Mouse (Mus musculus) limb, embryonic 12.5 days (tissue): ENCODE results near the gene Rph3a. TPM values are rescaled to one million over a fixed set of nuclear protein-coding genes. Genes with fewer than 3 reads are reported as not detected.
A peak's percentile ranks its signal among the peaks of the same experiment; 100 is the strongest.

ENCODE experiments used
- ATAC-seq: fragments of 200-750 bp; cut with Nextera tagmentation; 2 replicates; pipeline ENCODE4 v1.8.0; 2017; ENCODE audit warnings: low read depth, moderate TSS enrichment; ENCODE audit not compliant: insufficient number of reproducible peaks, insufficient read depth, low FRiP score, low TSS enrichment
- H3K27ac ChIP-seq: fragments of 300-500 bp; sonication (generic); 2 replicates; pipeline ENCODE4 v1.5.1; 2016; ENCODE audit warnings: mild to moderate bottlenecking, moderate library complexity
- H3K27me3 ChIP-seq: fragments of 300-500 bp; sonication (generic); 2 replicates; pipeline ENCODE4 v1.6.1; 2016; ENCODE audit warnings: mild to moderate bottlenecking, moderate library complexity
- H3K36me3 ChIP-seq: fragments of 300-500 bp; sonication (generic); 2 replicates; pipeline ENCODE4 v1.6.1; 2016; ENCODE audit warnings: mild to moderate bottlenecking, moderate library complexity
- H3K4me1 ChIP-seq: fragments of 300-500 bp; sonication (generic); replicated peaks from 2 replicates; pipeline ENCODE4 v1.6.1; 2016
- H3K4me2 ChIP-seq: fragments of 300-500 bp; sonication (generic); 2 replicates; pipeline ENCODE4 v1.6.1; 2016; ENCODE audit warnings: mild to moderate bottlenecking, moderate library complexity
- H3K4me3 ChIP-seq: fragments of 300-500 bp; sonication (generic); replicated peaks from 2 replicates; pipeline ENCODE4 v1.5.1; 2016; ENCODE audit warnings: mild to moderate bottlenecking
- H3K9ac ChIP-seq: fragments of 300-500 bp; sonication (generic); replicated peaks from 2 replicates; pipeline ENCODE4 v1.6.1; 2016; ENCODE audit warnings: mild to moderate bottlenecking, moderate library complexity
- H3K9me3 ChIP-seq: fragments of 300-500 bp; sonication (generic); 2 replicates; pipeline ENCODE4 v1.6.1; 2016; ENCODE audit warnings: mild to moderate bottlenecking, moderate library complexity
- WGBS: fragments of 180-500 bp; shearing (Covaris S2); methylation state at CpG from one replicate; pipeline ENCODE4 v1.1.7; 2016; 5-methylcytosine and 5-hydroxymethylcytosine counted together
- polyA plus RNA-seq: library from polyadenylated mRNA; unstranded; fragments of >200 nt; fragmentation: Nextera tagmentation; extraction: Ambion mirVana; gene quantifications from 2 replicates; pipeline ENCODE4 v1.2.1, GENCODE M21; 2016

Gene Rph3a
- polyA plus RNA-seq, 1 experiment from 2014 or later: not detected

DNA sequence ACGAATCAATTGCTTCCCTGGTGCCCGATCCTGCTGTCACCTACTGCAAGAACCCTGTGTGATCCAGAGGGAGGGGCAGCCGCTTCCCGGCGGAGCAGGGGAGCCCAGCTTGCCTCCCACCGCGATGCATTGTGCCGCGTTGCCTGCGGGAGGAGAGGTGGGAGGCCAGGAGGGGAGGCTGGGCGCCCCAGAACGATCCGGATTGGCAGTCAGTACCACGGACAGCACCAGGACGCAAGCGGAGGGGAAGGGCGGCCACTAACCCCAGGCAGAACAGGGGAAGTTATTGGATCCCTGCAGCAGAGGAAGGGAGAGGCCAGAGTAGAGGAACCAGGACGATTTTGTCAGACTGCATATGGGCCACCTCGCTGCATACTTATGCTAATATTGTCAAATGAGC, 486 bp downstream of the Rph3a start:
- H3K27me3 ChIP-seq: peaks cover 55% of the 10 kb centered on the region
- H3K4me3 ChIP-seq: no peak overlapping the region
- H3K27ac ChIP-seq: no peak overlapping the region
- no peaks in the 10 kb centered on the region for H3K36me3 ChIP-seq
- WGBS: under 1% methylated on average over 19 of the region's 19 CpGs
- H3K4me2 ChIP-seq: 0 out of 2 replicates have a peak overlapping the region, but pooled peaks have one; percentile 15
- H3K9me3 ChIP-seq: no peaks in the 10 kb centered on the region
- H3K9ac ChIP-seq: no peak overlapping the region
- H3K4me1 ChIP-seq: no peaks in the 10 kb centered on the region
- ATAC-seq: no peak

DNA sequence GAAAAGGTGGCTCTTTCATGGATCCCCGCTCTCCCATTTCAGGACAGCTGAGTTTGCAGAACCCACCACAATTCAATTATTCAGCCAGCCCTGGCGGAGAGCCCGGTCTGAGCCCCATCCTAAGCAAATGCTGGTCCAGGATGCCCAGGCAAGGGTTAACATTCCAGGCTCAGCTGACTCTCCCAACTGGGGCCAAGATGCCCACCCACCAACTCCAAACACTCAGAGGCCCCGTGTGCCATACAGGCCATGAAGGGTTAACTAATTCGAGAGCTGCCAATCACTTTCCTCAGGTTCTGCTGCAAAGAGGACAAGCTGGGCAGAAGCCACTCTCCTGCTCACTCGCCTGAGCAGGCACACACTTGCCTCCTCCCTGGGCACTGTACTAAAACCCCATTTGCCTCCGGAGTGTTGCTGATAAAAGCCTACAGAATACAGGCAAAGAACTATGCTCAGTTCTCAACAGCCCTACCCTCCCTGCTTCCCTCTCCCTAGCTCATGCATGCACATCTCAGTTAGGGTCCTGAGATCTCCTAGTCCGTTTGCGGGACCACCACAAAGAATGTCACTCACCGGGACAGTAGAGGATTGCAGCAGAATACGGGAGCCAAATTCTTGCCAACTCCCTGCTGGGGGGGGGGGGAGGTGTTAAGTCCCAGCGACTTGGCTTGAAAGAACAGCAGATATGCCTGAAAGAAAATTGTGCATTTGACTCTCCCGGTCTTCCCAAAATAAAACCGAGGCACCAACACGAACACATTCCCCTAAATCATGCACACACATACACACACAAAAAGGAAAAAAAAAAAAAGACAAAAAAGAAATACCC, 1.3 kb downstream of the Rph3a start:
- Histone ChIP-seq H3K9ac (no peak overlapping the region), H3K36me3 (no peaks in the 10 kb centered on the region), H3K27me3 (peaks cover 63% of the 10 kb centered on the region), H3K27ac (no peak overlapping the region), H3K4me1 (no peaks in the 10 kb centered on the region), H3K9me3 (no peaks in the 10 kb centered on the region), H3K4me2 (no peak overlapping the region), H3K4me3 (no peak overlapping the region)
- no peak for ATAC-seq
- 15% methylated on average over 15 of the region's 15 CpGs for WGBS

DNA sequence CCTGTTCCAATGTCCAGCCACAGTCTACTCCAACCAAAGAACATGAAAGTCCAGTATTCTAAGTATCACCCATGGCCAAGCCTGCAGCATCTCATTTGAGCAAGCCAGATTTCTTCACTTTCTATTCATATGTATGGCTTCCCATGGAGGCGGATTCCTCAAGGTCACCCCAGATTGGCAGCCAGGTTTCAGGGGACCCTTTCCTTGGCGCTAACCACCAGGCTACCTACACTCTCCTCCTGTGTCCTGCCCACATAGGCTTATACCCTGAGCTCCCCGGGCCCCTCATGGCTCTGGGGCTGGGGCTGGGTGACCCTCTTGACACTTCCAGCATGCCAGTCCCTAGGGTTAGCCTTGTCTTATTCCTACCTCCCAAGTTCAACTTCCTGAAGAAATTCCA, 2.3 kb downstream of the Rph3a start:
- WGBS: 76% methylated on average over 3 of the region's 3 CpGs
- Histone ChIP-seq H3K36me3 (no peaks in the 10 kb centered on the region), H3K9ac (no peak overlapping the region), H3K9me3 (no peaks in the 10 kb centered on the region), H3K27me3 (peaks cover 68% of the 10 kb centered on the region), H3K27ac (no peak overlapping the region), H3K4me2 (no peak overlapping the region), H3K4me1 (no peaks in the 10 kb centered on the region), H3K4me3 (no peak overlapping the region)
- no peak for ATAC-seq

DNA sequence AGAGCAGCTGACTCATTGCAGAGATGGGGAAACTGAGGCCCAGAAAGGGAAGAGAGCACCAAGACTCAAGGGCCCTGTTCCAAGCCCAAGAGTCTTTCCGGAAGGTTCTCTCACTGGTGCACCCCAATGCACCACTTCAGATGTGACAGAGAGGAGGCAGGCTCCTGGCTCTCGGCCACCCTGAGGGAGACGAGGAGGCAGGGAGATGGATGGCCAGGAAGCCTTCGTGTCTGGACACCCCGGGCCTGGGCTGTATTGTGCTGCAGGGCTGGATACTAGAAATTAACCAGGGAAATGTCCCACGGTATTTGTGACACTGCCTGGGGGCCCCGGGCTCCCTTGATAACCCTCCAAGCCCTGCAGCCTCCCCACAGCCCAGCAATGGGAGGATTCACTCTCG, 2.8 kb downstream of the Rph3a start:
- no peaks in the 10 kb centered on the region for H3K4me1 ChIP-seq
- H3K4me3 ChIP-seq: no peak overlapping the region
- no peak overlapping the region for H3K27ac ChIP-seq
- H3K9me3 ChIP-seq: no peaks in the 10 kb centered on the region
- no peaks in the 10 kb centered on the region for H3K36me3 ChIP-seq
- H3K27me3 ChIP-seq: peaks cover 67% of the 10 kb centered on the region
- no peak overlapping the region for H3K4me2 ChIP-seq
- no peak overlapping the region for H3K9ac ChIP-seq
- WGBS: 79% methylated on average over 8 of the region's 8 CpGs
- ATAC-seq: no peak

DNA sequence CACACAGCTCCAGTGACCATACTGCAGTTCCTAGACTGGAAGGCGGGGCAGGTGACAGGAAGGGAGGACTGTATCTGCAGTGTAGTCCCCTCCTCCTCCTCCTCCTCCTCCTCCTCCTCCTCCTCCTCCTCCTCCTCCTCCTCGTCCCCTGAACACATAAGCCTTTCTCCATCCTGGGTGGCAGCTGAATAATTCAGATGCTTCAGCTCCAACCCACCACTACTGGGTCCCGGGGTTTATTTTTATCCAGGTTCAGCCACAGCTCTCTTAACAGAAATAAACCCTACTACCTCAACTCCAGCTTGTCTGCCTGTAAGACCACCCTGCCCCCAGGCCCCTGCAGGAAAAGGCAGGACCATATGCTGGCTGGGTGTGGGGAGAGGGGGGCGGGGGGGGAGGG, 3.7 kb downstream of the Rph3a start:
- no peak overlapping the region for H3K4me3 ChIP-seq

DNA sequence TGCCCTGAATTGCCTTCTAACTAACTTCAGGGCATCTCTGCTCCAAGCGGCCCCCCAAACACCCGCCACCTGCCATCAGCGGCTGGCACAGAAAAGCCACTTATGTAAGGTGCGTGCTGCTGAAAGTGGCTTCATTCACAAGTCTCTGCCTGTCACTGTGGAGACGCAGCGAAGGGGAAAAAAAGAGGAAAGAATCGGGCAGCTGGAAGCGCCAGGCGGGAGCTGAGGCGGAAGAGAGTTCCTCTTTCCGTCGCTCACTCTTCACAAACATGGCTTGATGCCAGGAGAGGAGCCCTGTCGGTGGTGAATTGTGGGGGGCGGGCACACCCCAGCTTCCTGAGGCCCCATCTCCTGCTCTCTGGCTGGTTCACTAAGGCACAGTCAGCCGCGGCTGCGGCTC, 6.1 kb downstream of the Rph3a start:
- no peak overlapping the region for H3K4me2 ChIP-seq
- no peaks in the 10 kb centered on the region for H3K4me1 ChIP-seq
- H3K27me3 ChIP-seq: peaks cover 45% of the 10 kb centered on the region
- no peak overlapping the region for H3K4me3 ChIP-seq
- ATAC-seq: no peak
- H3K36me3 ChIP-seq: no peaks in the 10 kb centered on the region
- no peaks in the 10 kb centered on the region for H3K9me3 ChIP-seq
- no peak overlapping the region for H3K27ac ChIP-seq
- WGBS: 42% methylated on average over 17 of the region's 17 CpGs
- no peak overlapping the region for H3K9ac ChIP-seq

More for the DNA sequence above, 3.7 kb downstream of the Rph3a start:
- no peaks in the 10 kb centered on the region for H3K9me3 ChIP-seq
- peaks cover 63% of the 10 kb centered on the region for H3K27me3 ChIP-seq
- H3K27ac ChIP-seq: no peak overlapping the region
- no peaks in the 10 kb centered on the region for H3K36me3 ChIP-seq
- no peaks in the 10 kb centered on the region for H3K4me1 ChIP-seq
- 53% methylated on average over 3 of the region's 4 CpGs for WGBS
- ATAC-seq: no peak
- no peak overlapping the region for H3K4me2 ChIP-seq
- H3K9ac ChIP-seq: no peak overlapping the region

DNA sequence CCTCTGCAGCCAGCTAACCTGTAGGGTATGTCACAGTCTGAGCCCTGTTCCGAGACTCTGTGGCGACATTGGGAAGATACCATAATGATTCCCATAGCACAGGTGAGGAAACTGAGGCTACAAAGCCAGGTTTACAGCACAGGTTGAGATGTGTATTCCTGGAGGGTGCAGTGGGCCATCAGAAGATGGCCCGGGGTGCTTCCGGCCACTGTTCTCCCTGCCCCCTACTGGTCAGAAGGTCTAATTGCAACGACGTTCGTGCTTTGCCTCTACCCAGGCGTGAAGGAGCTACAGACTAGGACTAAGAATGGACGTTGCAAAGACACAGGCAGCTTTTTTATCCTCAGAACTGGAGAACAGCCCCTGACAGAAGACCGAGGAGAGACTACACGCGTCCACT, 10.3 kb downstream of the Rph3a start:
- no peaks in the 10 kb centered on the region for H3K9me3 ChIP-seq
- H3K27me3 ChIP-seq: peaks cover 21% of the 10 kb centered on the region
- no peak overlapping the region for H3K4me3 ChIP-seq
- no peak overlapping the region for H3K9ac ChIP-seq
- no peak overlapping the region for H3K4me2 ChIP-seq
- H3K36me3 ChIP-seq: no peaks in the 10 kb centered on the region
- no peaks in the 10 kb centered on the region for H3K4me1 ChIP-seq
- 40% methylated on average over 12 of the region's 12 CpGs for WGBS
- H3K27ac ChIP-seq: no peak overlapping the region
- ATAC-seq: no peak

DNA sequence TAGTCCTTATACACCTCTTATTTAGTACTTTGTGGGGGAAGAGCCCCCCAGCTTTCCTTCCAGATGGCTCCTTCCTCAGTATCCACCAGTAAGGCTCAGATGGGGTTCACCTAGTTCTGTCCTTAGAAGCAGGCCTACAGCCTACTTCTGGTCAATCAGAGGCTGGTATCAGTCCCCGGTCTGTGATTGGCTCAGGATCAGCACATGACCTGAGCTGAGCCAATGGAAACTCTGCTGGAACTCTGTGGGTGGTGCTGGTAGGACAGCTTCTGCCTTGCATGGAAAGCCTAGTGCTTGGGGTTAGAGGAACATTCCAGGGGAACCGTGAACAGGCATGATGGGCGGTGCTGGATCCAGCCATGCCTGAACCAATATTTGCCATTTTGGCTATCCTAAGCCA, 21.5 kb downstream of the Rph3a start:
- Histone ChIP-seq H3K36me3 (no peaks in the 10 kb centered on the region), H3K27ac (no peak overlapping the region), H3K4me3 (no peak overlapping the region), H3K4me1 (no peaks in the 10 kb centered on the region), H3K9ac (no peak overlapping the region), H3K9me3 (no peaks in the 10 kb centered on the region), H3K27me3 (no peaks in the 10 kb centered on the region), H3K4me2 (no peak overlapping the region)
- WGBS: 80% methylated on average over 3 of the region's 3 CpGs
- no peak for ATAC-seq

DNA sequence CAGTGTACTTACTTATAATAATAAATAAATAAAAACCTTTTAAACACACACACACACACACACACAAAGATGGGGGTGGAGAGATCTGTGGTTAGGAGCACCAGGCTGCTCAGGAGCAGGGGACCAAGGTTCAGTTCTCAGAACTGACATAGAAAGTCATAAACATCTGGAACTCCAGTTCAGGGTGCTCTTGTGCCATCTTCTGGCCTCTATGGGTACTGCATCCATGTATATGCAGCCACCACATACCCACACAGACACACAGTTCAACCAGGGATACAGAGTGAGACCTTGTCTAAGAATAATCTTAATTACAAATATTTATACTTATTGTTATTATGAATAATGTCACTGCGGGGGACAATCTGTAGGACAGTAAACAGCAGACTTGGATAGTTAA, 26.9 kb downstream of the Rph3a start:
- peaks cover 6% of the 10 kb centered on the region; the same call in 1 of the 2 replicates for H3K9me3 ChIP-seq
- H3K27me3 ChIP-seq: no peaks in the 10 kb centered on the region
- H3K27ac ChIP-seq: no peak overlapping the region
- H3K4me2 ChIP-seq: no peak overlapping the region
- no peak overlapping the region for H3K4me3 ChIP-seq
- ATAC-seq: no peak
- no peaks in the 10 kb centered on the region for H3K4me1 ChIP-seq
- H3K36me3 ChIP-seq: no peaks in the 10 kb centered on the region
- WGBS: 84% methylated on average over 1 of the region's 1 CpGs
- no peak overlapping the region for H3K9ac ChIP-seq

DNA sequence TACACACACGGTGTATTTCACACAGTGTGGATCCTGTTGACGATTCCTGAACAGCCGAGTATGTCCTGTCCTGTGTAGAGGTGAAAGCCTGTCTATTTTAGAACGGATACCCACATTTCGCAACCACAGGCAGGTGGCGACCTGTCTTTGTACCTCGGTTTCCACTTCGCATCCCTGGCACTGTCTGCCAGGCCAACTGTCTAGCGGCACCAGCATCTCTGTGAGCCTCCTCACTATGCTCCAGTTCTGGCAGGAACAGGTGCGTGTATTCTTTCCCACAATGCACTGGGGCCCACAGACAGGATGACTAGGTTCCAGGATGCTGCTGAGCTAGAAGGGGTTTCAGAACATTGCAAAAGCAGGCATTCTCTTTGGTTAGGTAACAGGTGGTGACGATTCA, 28.7 kb downstream of the Rph3a start:
- H3K4me2 ChIP-seq: no peak overlapping the region
- no peak overlapping the region for H3K27ac ChIP-seq
- no peaks in the 10 kb centered on the region for H3K36me3 ChIP-seq
- no peak overlapping the region for H3K4me3 ChIP-seq
- H3K4me1 ChIP-seq: no peaks in the 10 kb centered on the region
- 93% methylated on average over 11 of the region's 11 CpGs for WGBS
- no peak overlapping the region for H3K9ac ChIP-seq
- H3K9me3 ChIP-seq: peaks cover 6% of the 10 kb centered on the region; the same call in 1 of the 2 replicates
- no peaks in the 10 kb centered on the region for H3K27me3 ChIP-seq
- no peak for ATAC-seq

DNA sequence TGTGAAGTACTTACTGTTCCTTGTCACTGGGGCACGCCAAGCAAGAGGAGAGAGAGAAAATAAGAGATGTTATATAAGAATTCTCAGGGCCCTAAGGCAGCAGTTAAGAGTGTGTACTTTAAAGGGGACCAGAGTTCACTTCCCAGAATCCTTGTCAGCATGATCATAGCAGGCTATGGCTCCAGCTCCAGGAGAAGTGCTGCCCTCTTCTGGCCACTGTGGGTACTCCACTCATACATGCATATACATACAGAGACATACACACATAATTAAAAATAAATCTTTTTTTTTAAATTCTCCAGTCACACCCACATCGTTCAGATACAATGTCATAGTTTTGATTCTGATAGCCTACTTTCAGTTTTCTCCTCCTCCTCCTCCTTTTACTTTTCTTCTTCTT, 29.8 kb downstream of the Rph3a start:
- Histone ChIP-seq H3K4me3 (no peak overlapping the region), H3K9me3 (peaks cover 6% of the 10 kb centered on the region; the same call in 1 of the 2 replicates), H3K9ac (no peak overlapping the region), H3K4me1 (no peaks in the 10 kb centered on the region), H3K36me3 (no peaks in the 10 kb centered on the region), H3K4me2 (no peak overlapping the region), H3K27me3 (no peaks in the 10 kb centered on the region), H3K27ac (no peak overlapping the region)
- ATAC-seq: no peak
- WGBS: 92% methylated on average over 2 of the region's 2 CpGs

DNA sequence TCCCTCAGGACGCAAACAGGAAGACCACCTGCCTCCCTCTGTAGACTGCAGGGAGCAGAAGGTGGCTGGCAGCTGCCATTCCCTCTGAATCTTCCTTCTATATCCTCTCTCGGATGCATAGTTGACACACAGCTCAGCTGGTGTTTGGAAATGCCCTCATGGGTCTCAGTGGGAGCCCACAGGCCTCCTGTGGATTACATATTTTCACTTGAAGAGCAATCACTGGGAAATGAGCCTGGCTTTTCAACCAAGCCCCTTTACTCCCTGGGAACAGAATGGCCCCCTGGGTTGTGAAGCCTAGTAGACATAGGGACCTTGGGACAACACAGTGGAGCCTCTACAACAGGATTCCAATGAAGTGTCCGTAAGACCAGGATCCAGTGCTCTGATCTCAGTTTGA, 33.8 kb downstream of the Rph3a start:
- no peak overlapping the region for H3K4me3 ChIP-seq
- ATAC-seq: no peak
- 0 out of 2 replicates have a peak, but pooled peaks cover 2% of the 10 kb centered on the region for H3K27me3 ChIP-seq
- peaks cover 6% of the 10 kb centered on the region; the same call in 1 of the 2 replicates for H3K9me3 ChIP-seq
- H3K4me2 ChIP-seq: no peak overlapping the region
- 51% methylated on average over 3 of the region's 3 CpGs for WGBS
- H3K27ac ChIP-seq: no peak overlapping the region
- H3K4me1 ChIP-seq: no peaks in the 10 kb centered on the region
- no peaks in the 10 kb centered on the region for H3K36me3 ChIP-seq
- H3K9ac ChIP-seq: no peak overlapping the region
